Mouse (Mus musculus) cerebellum, adult 8-10 months (tissue): ENCODE data around the gene Il27ra.

Experiments used
- DNase-seq: peaks from one replicate; pipeline ENCODE4 v3.0.0; 2022

Gene Il27ra

DNA sequence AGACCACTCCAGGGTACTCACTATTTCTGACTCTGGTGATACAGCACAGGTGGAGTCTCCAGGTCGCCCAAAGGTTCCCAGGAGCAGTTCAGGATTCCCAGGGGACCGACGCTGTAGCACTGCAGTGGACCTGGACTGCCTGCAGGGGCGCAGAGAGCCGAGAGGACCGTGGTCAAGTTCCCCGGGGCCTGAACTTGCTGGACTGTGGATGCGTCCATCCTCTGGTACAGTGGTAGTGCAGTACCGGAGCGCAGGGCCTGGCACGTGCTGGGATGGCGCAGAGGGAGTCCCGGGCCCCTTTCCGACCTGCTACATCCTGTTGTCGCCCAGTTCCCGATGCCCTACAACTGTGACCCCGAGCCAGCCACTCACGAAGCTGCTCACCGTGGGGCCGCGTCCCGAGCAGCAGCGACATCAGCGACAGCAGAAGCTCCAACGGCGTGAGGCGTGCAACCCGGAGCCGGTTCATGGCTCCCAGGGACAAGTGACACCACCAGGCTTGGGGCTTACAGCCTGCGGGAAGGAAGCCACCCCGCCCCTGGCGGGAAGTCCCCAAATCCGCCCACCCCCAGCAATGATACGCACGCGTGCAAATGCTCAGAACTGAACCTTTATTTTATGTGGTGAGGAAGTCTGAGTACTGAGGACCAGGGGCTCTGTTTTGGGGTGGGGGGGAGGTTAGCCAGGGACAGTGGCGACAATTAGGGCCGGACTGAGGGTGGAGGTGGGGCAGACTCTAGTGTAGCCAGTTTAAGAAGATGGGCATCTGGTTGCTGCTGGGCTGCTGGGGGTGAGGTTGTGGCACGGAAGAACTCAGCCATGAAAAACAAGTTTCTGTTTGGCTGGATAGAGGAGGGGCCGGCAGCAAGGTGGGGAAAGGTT, at the start of gene Il27ra:
TSS of gene Il27ra (minus strand) at position 524 of the 882 bp plus-strand sequence.
- no peak for DNase-seq

DNA sequence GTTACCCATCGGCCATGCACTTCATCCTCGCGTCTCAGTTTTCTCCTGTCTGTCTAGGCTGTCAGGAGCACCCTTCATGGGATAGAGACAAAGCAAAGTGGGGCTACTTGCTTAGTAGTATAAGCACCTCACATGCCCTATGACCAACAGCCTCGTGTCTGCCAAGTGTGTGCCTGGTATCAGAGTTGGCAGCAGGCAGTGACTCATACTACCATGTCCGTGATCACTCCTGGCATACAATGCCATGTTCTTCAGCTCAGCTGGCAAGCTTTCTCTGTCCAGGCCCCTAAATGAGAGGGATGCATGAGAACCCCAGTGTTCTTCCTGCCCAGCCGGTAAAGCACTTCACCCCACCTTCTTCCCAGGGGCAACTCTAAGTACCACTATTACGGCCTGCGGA, 48.2 kb upstream of the Il27ra start:
- no peak for DNase-seq

DNA sequence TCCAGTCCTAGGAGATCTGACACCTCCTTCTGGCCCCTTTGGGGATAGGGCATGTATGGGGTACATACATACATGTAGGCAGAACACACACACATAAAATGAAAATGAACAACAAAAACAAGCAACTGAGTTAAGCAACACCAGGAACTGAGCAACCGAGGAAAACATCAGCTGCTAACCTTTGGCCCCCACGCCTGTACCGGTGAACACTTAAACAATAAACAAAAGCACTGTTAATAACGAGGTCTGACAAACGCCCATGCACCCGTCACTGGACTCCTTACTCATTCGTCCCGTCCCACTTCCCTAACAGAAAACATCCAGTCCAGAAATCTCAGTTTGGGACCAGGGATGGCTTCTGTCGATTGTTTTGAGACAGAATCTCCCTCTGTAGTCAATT, 46.9 kb upstream of the Il27ra start:
- DNase-seq = no peak

DNA sequence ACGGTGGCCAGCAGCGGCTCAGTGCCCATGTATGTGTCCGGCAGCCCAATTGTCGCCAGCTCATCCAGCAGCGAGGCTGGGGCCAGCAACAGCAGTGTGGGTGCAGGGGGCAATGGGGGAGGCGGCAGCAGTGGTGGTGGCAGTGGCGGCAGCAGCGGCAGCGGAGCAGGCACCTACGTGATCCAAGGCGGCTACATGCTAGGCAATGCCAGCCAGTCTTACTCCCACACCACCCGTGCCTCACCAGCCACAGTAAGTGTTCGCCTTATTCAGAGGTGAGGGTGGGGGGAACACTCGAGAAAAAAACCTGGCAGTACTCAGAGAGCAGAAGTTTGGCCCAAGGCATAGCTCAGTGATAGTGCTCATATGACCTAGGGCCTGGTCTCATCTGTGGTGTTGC, 45.4 kb upstream of the Il27ra start:
- no peak for DNase-seq

DNA sequence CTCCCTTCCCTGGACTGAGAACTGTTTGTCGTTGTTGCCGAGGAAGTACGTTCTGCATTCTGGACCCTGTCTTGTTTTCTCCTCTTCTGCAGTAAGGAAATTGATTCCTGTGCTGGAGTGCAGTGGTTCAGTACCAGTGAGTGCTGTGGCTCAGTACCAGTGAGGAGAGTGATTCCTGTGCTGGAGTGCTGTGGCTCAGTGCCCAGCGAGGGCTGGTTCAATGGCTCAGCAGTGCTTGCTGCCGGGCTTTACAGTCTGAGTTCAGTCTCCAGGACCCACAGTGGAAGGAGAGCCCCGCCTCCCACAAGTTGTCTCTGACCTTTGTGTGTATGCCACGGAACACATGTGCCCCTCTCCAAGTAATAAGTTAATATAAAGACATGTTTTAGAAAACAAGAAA, 44.8 kb upstream of the Il27ra start:
- DNase-seq = no peak

DNA sequence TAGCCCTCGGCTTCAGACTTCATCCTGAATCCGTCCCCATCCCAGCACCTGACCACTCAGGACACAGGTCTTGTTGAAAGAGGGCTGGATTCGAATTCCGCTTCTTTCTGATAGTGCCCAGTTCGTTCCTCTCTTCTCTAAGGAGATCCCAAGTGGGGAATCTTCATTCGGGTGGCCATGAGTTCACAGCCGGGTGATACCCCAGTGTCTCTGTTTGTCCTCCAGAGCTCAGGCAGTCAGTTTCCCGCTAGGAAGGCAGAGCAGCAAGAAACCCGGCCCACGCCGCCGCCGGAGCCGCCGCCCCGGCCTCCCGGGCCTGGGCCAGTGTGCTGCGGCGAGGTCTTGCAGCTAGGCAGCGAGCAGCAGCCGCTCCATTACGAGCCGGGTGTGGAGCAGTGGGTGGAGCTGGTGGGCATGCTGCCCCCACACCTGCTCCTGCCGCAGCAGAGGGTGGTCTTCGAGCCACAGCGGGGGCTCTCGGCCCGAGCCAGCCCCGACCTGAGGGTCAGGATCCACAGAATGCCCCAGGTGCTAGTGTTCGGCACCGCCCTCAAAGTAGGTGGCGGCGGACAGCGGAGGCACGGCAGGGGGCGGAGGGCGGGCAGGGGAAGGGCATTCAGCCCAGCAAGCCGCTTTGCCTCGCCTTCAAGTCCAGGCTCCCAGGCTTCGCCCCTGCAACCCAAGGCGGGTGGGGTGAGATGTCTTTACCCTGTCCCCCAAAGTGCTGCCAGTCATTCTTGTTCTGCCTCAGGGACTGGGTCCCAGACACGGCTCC, 42.1 kb upstream of the Il27ra start:
- no peak for DNase-seq

DNA sequence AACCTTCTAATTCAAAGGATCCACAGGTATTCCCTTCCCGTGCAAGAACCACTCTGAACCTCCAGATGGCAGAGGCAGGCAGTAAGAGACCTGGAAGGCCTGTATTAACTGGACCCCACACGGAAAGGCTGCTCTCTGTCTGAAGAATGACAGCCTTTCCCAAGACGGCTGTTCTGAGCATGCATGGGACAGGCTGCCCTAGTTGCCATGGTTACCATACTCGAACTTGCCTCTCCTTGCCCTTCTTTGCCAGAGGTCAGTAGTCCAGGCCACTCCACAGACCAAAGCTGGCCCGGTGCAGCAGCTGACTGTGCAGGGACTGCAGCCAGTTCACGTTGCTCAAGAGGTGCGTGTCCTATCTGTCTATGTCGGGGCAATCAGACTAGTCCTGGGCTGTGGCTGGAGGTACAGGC, 41.4 kb upstream of the Il27ra start:
- DNase-seq = no peak

DNA sequence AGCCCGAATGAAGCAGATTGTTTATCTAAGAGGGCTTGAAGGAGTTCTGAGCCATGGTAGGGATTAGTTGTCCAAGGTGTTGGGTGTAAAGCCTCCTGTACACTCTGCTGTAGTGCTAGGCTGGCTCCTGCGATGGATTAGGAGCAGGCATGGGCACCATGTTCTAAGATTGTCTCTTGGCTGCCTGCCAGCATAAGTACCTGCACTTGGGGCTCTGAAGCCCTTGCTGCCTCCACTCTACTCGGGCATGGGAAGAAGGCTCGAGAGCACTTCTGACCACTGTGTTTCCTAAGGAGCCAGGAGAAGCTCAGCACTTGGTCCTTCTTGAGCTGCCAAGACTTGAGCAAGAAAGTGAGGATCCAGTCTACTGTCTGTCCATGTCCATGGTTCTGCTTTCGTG, 36.8 kb upstream of the Il27ra start:
- DNase-seq = no peak

DNA sequence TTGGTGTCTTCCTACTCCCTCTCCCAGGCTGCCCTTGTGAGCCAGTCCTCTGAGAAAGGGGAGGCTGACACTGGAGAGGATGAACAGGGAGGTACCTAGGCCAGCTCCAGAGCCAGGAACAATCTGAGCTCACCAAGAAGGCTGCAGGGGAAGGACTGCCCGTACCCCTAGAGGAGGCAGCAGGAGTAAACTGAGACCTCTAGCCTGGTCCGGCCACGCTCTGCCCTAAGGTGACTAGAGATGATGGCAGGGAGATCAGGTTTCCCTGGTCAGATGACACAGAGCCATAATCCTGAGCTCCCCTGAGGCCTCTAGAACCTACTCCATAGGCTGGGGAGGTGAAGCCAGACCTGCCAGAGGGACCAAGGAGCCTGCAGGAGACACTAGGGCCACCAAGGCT, 34.5 kb upstream of the Il27ra start:
- no peak for DNase-seq

DNA sequence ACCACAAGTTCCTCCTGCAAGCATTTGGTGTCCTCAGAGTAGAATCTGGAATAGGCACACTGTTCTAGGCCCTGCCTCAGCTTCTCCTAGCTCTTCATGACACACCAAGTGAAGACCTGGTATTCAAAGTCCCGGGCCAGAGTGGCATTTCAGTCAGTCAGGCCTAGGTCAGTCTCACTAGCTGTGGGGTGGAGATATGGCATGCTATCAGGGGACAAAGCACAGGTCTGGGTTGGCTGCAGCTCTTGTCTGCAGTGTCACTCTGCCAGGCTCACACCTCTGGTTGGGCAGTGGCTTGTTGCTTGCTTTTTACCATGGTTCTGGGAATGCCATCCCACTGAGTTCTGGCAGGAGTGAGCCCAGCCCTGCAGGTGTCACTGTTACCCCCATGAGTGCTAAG, 34.0 kb upstream of the Il27ra start:
- no peak for DNase-seq

DNA sequence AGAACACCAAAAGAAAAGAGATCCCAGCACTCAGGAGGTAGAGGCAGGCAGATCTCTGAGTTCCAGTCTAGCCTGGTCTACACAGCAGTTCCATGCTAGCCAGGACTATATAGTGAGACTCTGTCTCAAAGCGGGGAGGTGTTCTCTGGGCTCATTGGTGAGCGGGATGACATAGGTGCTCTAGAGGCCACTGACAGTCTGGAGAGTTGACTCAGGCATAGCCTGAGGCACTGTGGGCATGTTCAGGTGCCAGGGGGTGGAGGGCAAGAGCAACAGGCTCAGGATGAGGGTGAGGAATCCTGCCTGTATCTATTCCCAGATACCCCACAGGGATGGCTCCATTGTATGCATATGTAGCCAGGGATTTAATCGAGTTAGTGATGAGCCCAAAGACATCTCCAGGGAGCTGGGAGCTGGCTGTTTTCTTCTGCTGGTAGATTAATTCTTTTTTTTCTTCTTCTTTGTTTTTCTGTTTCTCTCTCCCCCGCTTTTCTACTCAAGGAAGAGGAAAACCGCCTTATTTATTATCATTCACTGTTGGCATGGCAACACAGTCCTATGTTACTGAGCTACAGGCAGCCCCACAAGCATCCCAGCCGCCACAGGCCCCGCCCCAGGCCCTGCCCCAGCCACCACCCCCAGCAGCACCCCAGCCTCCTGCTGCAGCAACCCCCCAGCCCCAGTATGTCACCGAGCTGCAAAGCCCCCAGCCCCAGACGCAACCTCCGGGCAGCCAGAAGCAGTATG, 31.0 kb upstream of the Il27ra start:
- DNase-seq = no peak

DNA sequence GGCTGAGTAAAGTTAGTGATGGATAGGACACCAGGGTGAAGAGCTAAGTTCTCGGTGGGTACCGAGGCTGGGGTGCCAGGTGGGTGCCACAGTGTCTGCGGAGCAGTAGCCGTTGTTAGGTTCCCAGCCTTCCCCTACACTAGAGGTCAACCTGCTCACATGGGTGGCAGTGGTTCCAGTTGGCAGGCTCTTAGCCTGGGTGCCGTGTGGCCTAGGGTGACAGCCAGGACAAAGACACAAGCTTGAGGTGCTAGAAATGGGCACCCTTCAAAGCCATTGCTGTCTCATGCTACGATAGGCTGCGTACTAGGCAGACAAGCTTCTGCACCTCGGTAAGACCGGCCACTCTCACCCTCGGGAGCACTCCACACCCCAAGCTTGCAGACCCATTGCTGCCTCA, 29.9 kb upstream of the Il27ra start:
- no peak for DNase-seq

DNA sequence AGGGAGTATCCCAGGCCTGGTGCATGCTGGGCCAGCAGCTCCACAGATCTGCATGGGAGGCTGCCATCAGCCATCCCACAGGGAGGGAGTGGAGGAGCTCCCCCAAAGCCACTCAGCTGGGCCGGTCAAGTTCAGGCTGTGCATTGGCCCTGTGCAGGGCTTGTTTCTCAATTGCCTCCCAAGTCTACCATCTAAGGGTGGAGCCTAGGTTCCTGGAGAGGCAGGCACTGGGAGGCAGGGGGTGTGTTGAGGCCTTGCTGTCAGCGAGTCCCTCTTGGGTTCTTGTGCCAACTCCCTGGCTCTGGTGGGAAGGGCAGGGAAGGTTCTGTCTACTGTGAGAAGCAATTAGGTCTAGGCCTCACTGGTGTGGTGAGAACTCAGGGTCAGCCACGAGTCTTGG, 29.5 kb upstream of the Il27ra start:
- no peak for DNase-seq

DNA sequence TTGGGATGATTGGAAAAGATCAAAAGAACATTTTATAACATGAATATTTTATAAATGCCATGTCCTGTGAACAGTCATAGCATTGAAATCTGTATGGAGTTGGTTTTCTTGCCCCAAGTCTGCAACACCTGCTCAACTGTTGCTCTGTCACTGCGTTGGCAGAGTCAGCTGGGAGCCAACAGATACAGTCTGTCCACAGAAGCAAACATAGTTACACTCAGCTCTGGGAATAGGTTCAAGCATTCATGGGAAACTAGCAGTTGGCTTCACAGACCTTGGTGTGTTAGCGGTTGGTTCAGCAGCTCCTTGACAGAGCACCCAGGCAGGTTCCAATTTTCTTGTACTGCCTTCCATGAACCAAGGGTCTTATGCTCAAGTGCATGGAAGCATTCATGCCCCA, 28.3 kb upstream of the Il27ra start:
- DNase-seq = no peak

DNA sequence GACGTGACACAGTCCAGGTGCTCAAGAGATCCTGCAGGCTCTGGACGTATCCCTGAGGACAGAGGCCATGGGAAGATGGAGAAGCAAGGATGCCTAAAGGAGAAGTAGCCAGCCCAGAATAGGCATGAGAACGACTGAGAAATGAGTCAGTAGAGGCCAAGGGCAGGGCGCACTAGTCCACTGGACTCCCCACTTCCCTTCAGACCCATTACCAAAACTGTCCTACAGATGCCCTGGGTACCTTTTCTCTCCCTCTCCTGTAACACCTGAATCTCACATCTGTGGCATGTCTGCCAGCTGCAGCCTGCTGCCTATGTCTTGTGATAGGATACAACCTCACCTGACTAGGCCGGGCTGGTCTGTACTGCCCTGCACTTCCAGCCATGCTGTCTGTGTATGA, 27.9 kb upstream of the Il27ra start:
- DNase-seq = no peak

DNA sequence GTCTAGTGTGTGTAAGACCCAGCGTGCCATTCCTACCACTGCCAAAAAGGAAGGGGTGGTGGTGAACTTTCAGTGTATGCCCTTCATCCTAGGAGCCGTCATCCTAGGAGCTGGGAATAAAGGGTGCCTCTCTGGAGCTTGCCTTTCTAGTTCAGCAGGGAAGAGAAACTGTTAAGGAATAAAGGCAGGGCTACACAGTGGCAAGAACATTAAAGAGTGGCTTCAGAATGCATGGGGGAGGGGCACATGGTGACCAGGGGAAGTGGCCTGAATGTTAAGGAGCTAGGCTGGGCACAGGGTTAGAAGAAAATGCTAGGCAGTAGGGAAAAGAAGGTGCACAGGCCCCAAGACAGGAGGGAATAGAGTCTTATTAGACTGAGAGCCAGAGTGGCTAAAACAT, 27.4 kb upstream of the Il27ra start:
- no peak for DNase-seq

DNA sequence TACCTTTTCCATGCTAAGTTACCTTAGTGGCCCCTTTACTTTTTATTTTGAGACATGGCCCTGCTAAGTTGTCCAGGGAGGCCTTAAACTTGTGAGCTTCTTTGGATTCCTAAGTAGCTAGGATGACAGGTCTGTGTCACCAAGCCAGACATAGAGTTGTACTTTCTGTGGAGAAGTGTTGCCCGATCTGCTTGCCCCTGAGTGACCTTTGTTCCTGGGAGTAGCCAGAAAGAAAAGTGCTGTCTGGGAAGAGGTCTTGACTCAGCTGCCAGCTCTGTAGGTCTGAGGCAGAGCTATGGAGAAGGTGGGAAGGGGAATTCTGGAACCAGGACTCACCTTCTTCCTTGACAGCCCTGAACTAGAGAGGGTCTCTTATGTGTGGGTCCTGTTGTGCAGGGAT, 26.8 kb upstream of the Il27ra start:
- DNase-seq = no peak

DNA sequence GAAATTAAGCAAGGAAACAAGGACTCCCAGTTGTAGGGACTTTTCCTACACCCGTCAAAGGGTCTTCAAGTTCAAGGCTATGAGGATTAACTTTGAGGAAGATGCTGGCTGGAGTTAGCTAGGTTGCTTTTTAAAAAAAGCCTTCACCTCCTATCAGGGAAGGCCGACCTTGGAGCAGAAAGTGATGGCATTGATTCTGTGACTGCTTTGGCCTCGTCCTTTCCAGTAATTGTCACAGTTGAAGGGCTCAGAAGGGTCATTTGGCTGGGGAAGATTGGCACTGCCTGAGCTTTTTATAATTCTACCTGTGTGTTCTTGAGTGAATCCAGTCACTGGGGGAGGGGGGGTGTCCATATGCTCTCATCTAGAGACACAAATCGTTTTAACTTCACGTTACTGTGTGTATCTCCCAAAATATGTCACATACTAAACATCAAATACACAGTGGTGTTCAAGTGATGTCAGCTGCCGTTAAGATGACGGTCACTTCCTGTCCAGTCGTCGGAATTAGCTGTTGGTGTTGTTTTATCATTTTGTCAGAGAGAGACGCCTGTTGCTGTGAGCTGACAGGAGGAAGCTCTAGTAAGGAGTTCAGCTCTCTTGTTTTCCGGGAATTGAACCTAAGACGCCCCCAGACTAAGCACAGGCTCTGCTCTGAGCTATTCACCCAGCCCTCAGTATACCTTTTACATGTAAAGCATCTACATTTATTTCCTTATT, 26.1 kb upstream of the Il27ra start:
- DNase-seq = no peak

DNA sequence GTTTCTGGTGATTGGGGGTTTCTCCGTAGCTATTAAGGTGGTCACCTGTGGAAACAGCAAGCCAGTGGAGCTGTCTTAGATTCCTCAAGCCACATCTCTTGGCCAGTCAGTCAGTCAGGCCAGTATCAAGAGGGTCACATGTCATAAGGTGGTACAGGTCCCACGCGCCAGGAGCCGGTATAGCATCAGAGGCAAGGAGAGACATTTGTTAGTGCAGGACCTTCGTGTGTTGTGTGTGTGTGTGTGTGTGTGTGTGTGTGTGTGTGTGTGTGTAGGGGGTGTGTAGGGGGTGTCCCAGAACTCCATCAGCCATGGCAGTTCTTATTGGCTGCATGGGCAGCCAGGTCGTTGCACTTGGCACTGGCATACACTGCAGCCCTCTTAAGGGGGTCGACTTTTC, 25.5 kb upstream of the Il27ra start:
- DNase-seq = no peak

DNA sequence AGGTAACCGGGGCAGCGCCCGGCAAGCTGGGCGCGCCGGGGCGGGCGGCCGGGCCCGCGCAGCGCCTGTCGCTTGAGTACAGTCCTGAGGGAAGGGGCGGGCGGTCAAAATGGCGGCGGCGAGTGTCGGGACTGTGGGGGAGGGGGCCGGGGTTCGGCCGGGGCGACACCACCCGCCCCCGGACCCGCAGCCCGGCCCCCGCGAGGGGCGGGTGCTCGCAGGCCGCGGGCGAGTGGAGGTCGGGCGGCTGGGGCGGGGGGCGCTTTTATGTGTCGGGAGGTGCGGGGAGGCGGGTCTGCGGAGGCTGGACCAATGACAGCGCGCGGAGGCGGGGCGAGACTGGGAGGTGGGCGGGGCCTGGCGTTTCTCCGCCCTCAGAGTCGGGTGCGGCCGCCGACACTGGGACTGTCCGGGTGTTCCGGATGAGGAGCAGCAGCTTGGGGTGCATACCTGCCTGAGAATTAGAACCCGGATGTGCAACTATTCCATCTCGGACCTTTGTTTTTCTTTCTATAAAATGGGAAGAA, 24.7 kb upstream of the Il27ra start:
- DNase-seq = peak; percentile 95

DNA sequence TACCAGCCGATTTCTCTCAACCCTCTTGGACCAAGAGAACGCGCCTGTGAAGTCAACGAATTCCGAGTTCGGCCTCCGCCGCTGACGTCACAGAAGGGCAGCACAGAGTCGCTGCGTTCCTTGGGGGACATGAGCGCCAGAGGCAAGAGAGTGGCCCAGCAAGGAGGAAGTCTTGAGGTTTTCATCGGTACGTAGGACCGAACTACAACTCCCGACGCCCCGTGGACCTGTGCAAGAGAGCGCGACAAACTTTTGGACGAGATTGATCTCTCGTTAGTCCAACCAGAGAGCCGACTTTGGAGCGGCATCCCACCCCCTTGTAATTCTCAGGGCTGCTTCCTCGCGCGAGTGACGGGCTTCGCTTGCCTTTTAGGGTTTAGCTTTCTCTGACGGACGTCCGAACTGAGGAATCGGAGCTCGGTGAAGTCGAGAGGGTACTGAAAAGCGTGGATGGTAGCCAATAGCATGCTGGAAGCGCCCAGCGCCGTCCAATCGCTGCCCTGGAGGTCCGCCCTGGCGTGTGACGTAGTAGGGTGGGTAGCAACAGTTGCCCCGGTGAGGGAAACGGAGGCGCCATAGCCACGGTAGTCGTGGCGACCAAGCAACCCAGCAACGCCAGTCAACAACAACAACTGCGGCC, 24.0 kb upstream of the Il27ra start, which contains the start of gene Rfx1:
TSS of gene Rfx1 (plus strand) at position 544 of the 640 bp plus-strand sequence.
- DNase-seq = peak; percentile 98

DNA sequence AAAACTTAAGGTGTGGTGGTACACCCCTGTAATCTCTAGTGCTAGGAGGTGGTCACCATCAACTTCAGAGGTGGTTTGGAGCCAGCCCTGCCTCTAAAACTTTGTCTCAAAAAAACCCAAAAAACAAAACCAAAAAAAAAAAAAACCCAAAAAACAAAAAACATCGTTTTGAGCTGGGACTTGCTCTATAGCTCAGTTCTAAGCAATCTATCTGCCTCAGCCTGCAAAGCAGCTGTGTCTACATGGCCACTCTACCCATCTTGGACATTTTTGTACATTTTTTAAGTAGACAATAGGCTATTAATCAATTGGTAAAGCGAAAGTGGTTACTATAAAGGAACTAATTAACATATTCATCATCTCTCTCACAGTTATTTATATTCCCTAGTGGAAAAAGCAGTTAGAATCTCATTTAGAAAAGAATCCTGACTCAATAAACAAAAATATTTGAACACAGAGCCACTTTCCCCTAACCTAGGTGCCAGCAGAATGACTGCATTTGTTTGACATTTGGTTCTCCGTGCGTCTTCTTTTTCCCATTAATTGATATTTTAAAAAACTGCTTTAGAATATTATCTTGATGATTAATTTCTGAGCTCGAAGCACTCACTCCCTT, 23.2 kb upstream of the Il27ra start:
- no peak for DNase-seq
